Mouse (Mus musculus) left cerebral cortex, postnatal 25 days (tissue): ENCODE measurements around the gene Ptprm. TPM values are rescaled to one million over a fixed set of nuclear protein-coding genes. Genes with fewer than 3 reads are reported as not detected.
A peak's percentile ranks its signal among the peaks of the same experiment; 100 is the strongest.

ENCODE experiments used
- DNase-seq, 2 experiments: peaks; one replicate each; pipeline ENCODE4 v3.0.0; 2022; ENCODE audit warnings: low spot score in 2 of 2, mixed read lengths in 1 of 2
- intact Hi-C: fragments of 180-260 bp; cut with DNase I; formaldehyde crosslinking; loops from one replicate; pipeline ENCODE4 v1.15.1; 2025
- total RNA-seq, 2 experiments: library from RNA; stranded (reverse); gene quantifications; 2 replicates each; pipeline ENCODE4 v1.2.3; 2021

The Ptprm gene
- total RNA-seq: 10 to 100 TPM; 31.6 to 37.3 TPM

GRCm38 (mm10) chr17:67354451-67355011 lies at the start of gene Ptprm:
TSS of gene Ptprm (minus strand) at chr17:67354457.
- peak; percentile 62 to 82 for DNase-seq

GRCm38 (mm10) chr17:67396205-67396604 lies 41.9 kb upstream of the Ptprm start:
- intact Hi-C loops: no loop called here
- peak in 1 of 2 experiments; percentile 64 for DNase-seq

More at GRCm38 (mm10) chr17:67354451-67355011, at the start of gene Ptprm:
- intact Hi-C loops: loop anchor here (1.0 to 10.0 kb wide), 6 partner anchors 103 to 670 kb away; no protein-coding TSS in a partner anchor

- intact Hi-C loops: no loop called here
- peak in 1 of 2 experiments; percentile 6 for DNase-seq
These were observed 36.6 kb upstream of the Ptprm start for GRCm38 (mm10) chr17:67390851-67391250.

- intact Hi-C loops: no loop called here
- DNase-seq: no peak
These were observed 33.9 kb upstream of the Ptprm start for GRCm38 (mm10) chr17:67388171-67388570.

GRCm38 (mm10) chr17:67385286-67385685 lies 31.0 kb upstream of the Ptprm start:
- DNase-seq: no peak
- intact Hi-C loops: no loop called here

- no peak for DNase-seq
- intact Hi-C loops: no loop called here
These were observed 29.4 kb upstream of the Ptprm start for GRCm38 (mm10) chr17:67383635-67384034.

GRCm38 (mm10) chr17:67381618-67382017 lies 27.4 kb upstream of the Ptprm start:
- no peak for DNase-seq
- intact Hi-C loops: no loop called here

- DNase-seq: no peak
- intact Hi-C loops: no loop called here
These were observed 13.6 kb upstream of the Ptprm start for GRCm38 (mm10) chr17:67367866-67368265.

- no peak for DNase-seq
- intact Hi-C loops: no loop called here
These were observed 10.2 kb upstream of the Ptprm start for GRCm38 (mm10) chr17:67364491-67364890.

GRCm38 (mm10) chr17:67363377-67364070 lies 9.3 kb upstream of the Ptprm start:
- intact Hi-C loops: no loop called here

GRCm38 (mm10) chr17:67362131-67362530 lies 7.9 kb upstream of the Ptprm start:
- intact Hi-C loops: no loop called here
- DNase-seq: no peak

More at GRCm38 (mm10) chr17:67363377-67364070, 9.3 kb upstream of the Ptprm start:
- no peak for DNase-seq

GRCm38 (mm10) chr17:67360606-67361005 lies 6.3 kb upstream of the Ptprm start:
- no peak for DNase-seq
- intact Hi-C loops: no loop called here

- DNase-seq: no peak
- intact Hi-C loops: loop anchor here (10.0 kb wide), 2 partner anchors 605 to 675 kb away; no protein-coding TSS in a partner anchor
These were observed 5.3 kb upstream of the Ptprm start for GRCm38 (mm10) chr17:67359578-67359977.

GRCm38 (mm10) chr17:67358541-67358940 lies 4.3 kb upstream of the Ptprm start:
- intact Hi-C loops: loop anchor here (10.0 kb wide), 2 partner anchors 604 to 674 kb away; no protein-coding TSS in a partner anchor
- DNase-seq: no peak

- DNase-seq: no peak
- intact Hi-C loops: loop anchor here (10.0 kb wide), 2 partner anchors 602 to 672 kb away; no protein-coding TSS in a partner anchor
These were observed 2.9 kb upstream of the Ptprm start for GRCm38 (mm10) chr17:67357191-67357590.

- intact Hi-C loops: loop anchor here (10.0 kb wide), 2 partner anchors 600 to 670 kb away; no protein-coding TSS in a partner anchor
- DNase-seq: no peak
These were observed 994 bp upstream of the Ptprm start for GRCm38 (mm10) chr17:67355251-67355650.

- intact Hi-C loops: loop anchor here (1.0 to 10.0 kb wide), 6 partner anchors 103 to 669 kb away; no protein-coding TSS in a partner anchor
- peak in 1 of 2 experiments; percentile 17 for DNase-seq
These were observed 334 bp downstream of the Ptprm start for GRCm38 (mm10) chr17:67353796-67354450.

- DNase-seq: peak in 1 of 2 experiments; percentile 16
- intact Hi-C loops: loop anchor here (5.0 to 10.0 kb wide), 4 partner anchors 104 to 668 kb away; no protein-coding TSS in a partner anchor
These were observed 1.1 kb downstream of the Ptprm start for GRCm38 (mm10) chr17:67352956-67353795.

GRCm38 (mm10) chr17:67351423-67351822 lies 2.8 kb downstream of the Ptprm start:
- no peak for DNase-seq
- intact Hi-C loops: loop anchor here (5.0 to 10.0 kb wide), 4 partner anchors 106 to 667 kb away; no protein-coding TSS in a partner anchor
